Mouse (Mus musculus) lung, embryonic 14.5 days (tissue): ENCODE data around the gene Zfp446. TPM values are rescaled to one million over a fixed set of nuclear protein-coding genes. Genes with fewer than 3 reads are reported as not detected.

Experiments
- ATAC-seq: fragments of 200-750 bp; cut with Nextera tagmentation; 2 replicates; pipeline ENCODE4 v1.8.0; 2017; ENCODE audit warnings: mild to moderate bottlenecking, moderate TSS enrichment, moderate library complexity; ENCODE audit not compliant: insufficient read depth
- DNase-seq: peaks from one replicate; pipeline ENCODE4 v3.0.0-alpha.2; 2015
- H3K27ac ChIP-seq: fragments of 300-500 bp; sonication (generic); 2 replicates; pipeline ENCODE4 v1.5.1; 2014; ENCODE audit warnings: low read depth, mild to moderate bottlenecking, moderate library complexity
- H3K27me3 ChIP-seq: fragments of 300-500 bp; sonication (generic); 2 replicates; pipeline ENCODE4 v1.6.1; 2014; ENCODE audit warnings: low read length, control low read depth; ENCODE audit not compliant: insufficient read depth
- H3K36me3 ChIP-seq: fragments of 300-500 bp; sonication (generic); 2 replicates; pipeline ENCODE4 v1.6.1; 2014; ENCODE audit warnings: control low read depth; ENCODE audit not compliant: insufficient read depth
- H3K4me1 ChIP-seq: fragments of 300-500 bp; sonication (generic); 2 replicates; pipeline ENCODE4 v1.6.1; 2014; ENCODE audit warnings: antibody characterized with exemption, control low read depth; ENCODE audit not compliant: insufficient read depth
- H3K4me2 ChIP-seq: fragments of 300-500 bp; sonication (generic); 2 replicates; pipeline ENCODE4 v1.6.1; 2014; ENCODE audit warnings: mild to moderate bottlenecking
- H3K4me3 ChIP-seq: fragments of 300-500 bp; sonication (generic); 2 replicates; pipeline ENCODE4 v1.5.1; 2014; ENCODE audit warnings: low read depth, low read length
- H3K9ac ChIP-seq: fragments of 300-500 bp; sonication (generic); 2 replicates; pipeline ENCODE4 v1.6.1; 2014
- H3K9me3 ChIP-seq: fragments of 300-500 bp; sonication (generic); 2 replicates; pipeline ENCODE4 v1.6.1; 2016; ENCODE audit warnings: low read depth, low read length, control low read depth
- CTCF ChIP-seq: IDR thresholded peaks from 2 replicates; pipeline ENCODE4 v1.5.1; 2016; ENCODE audit warnings: antibody characterized with exemption, low read depth
- WGBS: fragments of 180-500 bp; shearing (Covaris S2); extraction: QIAGEN DNeasy Blood & Tissue Kit; methylation state at CpG from one replicate; pipeline ENCODE4 v1.1.7; 2014; 5-methylcytosine and 5-hydroxymethylcytosine counted together
- polyA plus RNA-seq: library from polyadenylated mRNA; unstranded; fragments of >200 nt; fragmentation: Nextera tagmentation; extraction: Ambion mirVana; gene quantifications from 2 replicates; pipeline ENCODE4 v1.2.1, GENCODE M21; 2014

Gene Zfp446
- polyA plus RNA-seq, 1 experiment from 2014 or later = 8.1 TPM

- H3K9ac ChIP-seq = peak overlapping the region; percentile 96
- H3K4me3 ChIP-seq = peak overlapping the region; percentile 96
- H3K4me1 ChIP-seq = no peaks in the 10 kb centered on the region
- H3K9me3 ChIP-seq = no peaks in the 10 kb centered on the region
- under 1% methylated on average over 44 of the region's 44 CpGs for WGBS
- H3K27me3 ChIP-seq = no peaks in the 10 kb centered on the region
- peak; percentile 39 for TF ChIP-seq CTCF
- peaks cover 48% of the 10 kb centered on the region for H3K36me3 ChIP-seq
- ATAC-seq = peak; percentile 38
- peak overlapping the region; percentile 83 for H3K4me2 ChIP-seq
- peak overlapping the region; percentile 99 for H3K27ac ChIP-seq
- DNase-seq = peak; percentile 80
Observed at GRCm38 (mm10) chr7:13024805-13025204, 47.2 kb downstream of the Zfp446 start.

- Histone ChIP-seq H3K27me3 (no peaks in the 10 kb centered on the region), H3K27ac (peak overlapping the region; percentile 99), H3K9ac (peak overlapping the region; percentile 96), H3K9me3 (no peaks in the 10 kb centered on the region), H3K4me1 (no peaks in the 10 kb centered on the region), H3K36me3 (peaks cover 56% of the 10 kb centered on the region), H3K4me2 (peak overlapping the region; percentile 83), H3K4me3 (peak overlapping the region; percentile 96)
- no peak for DNase-seq
- no peak for ATAC-seq
- WGBS = 19% methylated on average over 4 of the region's 4 CpGs
- no peak for TF ChIP-seq CTCF
Observed at GRCm38 (mm10) chr7:13025511-13026112, 48.0 kb downstream of the Zfp446 start.

- ATAC-seq = no peak
- H3K36me3 ChIP-seq = peaks cover 89% of the 10 kb centered on the region
- H3K4me2 ChIP-seq = no peak overlapping the region
- DNase-seq = no peak
- 93% methylated on average over 4 of the region's 4 CpGs for WGBS
- TF ChIP-seq CTCF = no peak
- 0 out of 2 replicates have a peak overlapping the region, but pooled peaks have one; percentile 2 for H3K4me3 ChIP-seq
- H3K9ac ChIP-seq = no peak overlapping the region
- no peaks in the 10 kb centered on the region for H3K4me1 ChIP-seq
- H3K27ac ChIP-seq = no peak overlapping the region
- H3K9me3 ChIP-seq = no peaks in the 10 kb centered on the region
- H3K27me3 ChIP-seq = no peaks in the 10 kb centered on the region
Observed at GRCm38 (mm10) chr7:13028986-13029385, 51.3 kb downstream of the Zfp446 start.

GRCm38 (mm10) chr7:13031069-13031468 lies 53.4 kb downstream of the Zfp446 start:
- Histone ChIP-seq H3K4me2 (no peak overlapping the region), H3K36me3 (peaks cover 92% of the 10 kb centered on the region), H3K9ac (no peak overlapping the region), H3K4me3 (no peak overlapping the region), H3K27me3 (no peaks in the 10 kb centered on the region), H3K4me1 (no peaks in the 10 kb centered on the region), H3K27ac (no peak overlapping the region), H3K9me3 (no peaks in the 10 kb centered on the region)
- ATAC-seq (no peak), DNase-seq (peak; percentile 58)
- WGBS = 75% methylated on average over 5 of the region's 5 CpGs
- TF ChIP-seq CTCF = peak; percentile 47

- peaks cover 87% of the 10 kb centered on the region for H3K36me3 ChIP-seq
- no peak overlapping the region for H3K4me2 ChIP-seq
- WGBS = 82% methylated on average over 2 of the region's 2 CpGs
- H3K9ac ChIP-seq = no peak overlapping the region
- ATAC-seq (no peak), DNase-seq (no peak)
- no peaks in the 10 kb centered on the region for H3K4me1 ChIP-seq
- H3K4me3 ChIP-seq = no peak overlapping the region
- H3K27ac ChIP-seq = no peak overlapping the region
- no peak for TF ChIP-seq CTCF
- H3K9me3 ChIP-seq = no peaks in the 10 kb centered on the region
- no peaks in the 10 kb centered on the region for H3K27me3 ChIP-seq
Observed at GRCm38 (mm10) chr7:13031983-13032382, 54.3 kb downstream of the Zfp446 start.

GRCm38 (mm10) chr7:13032541-13032940 lies 54.9 kb downstream of the Zfp446 start:
- DNase-seq (no peak), ATAC-seq (no peak)
- WGBS = 85% methylated on average over 7 of the region's 7 CpGs
- H3K4me2 ChIP-seq = no peak overlapping the region
- no peak overlapping the region for H3K27ac ChIP-seq
- no peak overlapping the region for H3K4me3 ChIP-seq
- no peak for TF ChIP-seq CTCF
- H3K27me3 ChIP-seq = no peaks in the 10 kb centered on the region
- H3K9ac ChIP-seq = no peak overlapping the region
- H3K9me3 ChIP-seq = no peaks in the 10 kb centered on the region
- H3K36me3 ChIP-seq = peaks cover 82% of the 10 kb centered on the region
- no peaks in the 10 kb centered on the region for H3K4me1 ChIP-seq

- Histone ChIP-seq H3K27ac (peak overlapping the region; percentile 89), H3K27me3 (no peaks in the 10 kb centered on the region), H3K9me3 (no peaks in the 10 kb centered on the region), H3K4me3 (peak overlapping the region; percentile 63), H3K4me2 (peak overlapping the region; percentile 90), H3K4me1 (no peaks in the 10 kb centered on the region), H3K36me3 (peaks cover 71% of the 10 kb centered on the region), H3K9ac (peak overlapping the region; percentile 80)
- DNase-seq = no peak
- no peak for ATAC-seq
- WGBS = 43% methylated on average over 13 of the region's 13 CpGs
- no peak for TF ChIP-seq CTCF
Observed at GRCm38 (mm10) chr7:13033451-13034147, 56.0 kb downstream of the Zfp446 start.
